Mouse (Mus musculus) cerebellum, adult 8-10 months (tissue): ENCODE measurements around the gene Gm45799.

Experiments used
- DNase-seq: peaks from one replicate; pipeline ENCODE4 v3.0.0; 2022

Gm45799 gene

GRCm38 (mm10) chr7:105650639-105651435 lies 10.5 kb downstream of the Gm45799 start, which contains the start of gene Dnhd1:
Dnhd1 (plus strand) TSS chr7:105650827.
- peak; percentile 68 for DNase-seq

GRCm38 (mm10) chr7:105685541-105686197 lies 45.3 kb downstream of the Gm45799 start:
- DNase-seq: no peak

GRCm38 (mm10) chr7:105690875-105691274 lies 50.5 kb downstream of the Gm45799 start:
- DNase-seq: no peak

GRCm38 (mm10) chr7:105703184-105703583 lies 62.8 kb downstream of the Gm45799 start:
- DNase-seq: peak; percentile 6

- DNase-seq: no peak
Observed at GRCm38 (mm10) chr7:105703816-105704215, 63.5 kb downstream of the Gm45799 start.

- DNase-seq: no peak
Observed at GRCm38 (mm10) chr7:105708733-105709132, 68.4 kb downstream of the Gm45799 start.

- DNase-seq: no peak
Observed at GRCm38 (mm10) chr7:105715366-105715765, 75.0 kb downstream of the Gm45799 start.

GRCm38 (mm10) chr7:105721916-105722315 lies 81.6 kb downstream of the Gm45799 start:
- no peak for DNase-seq

- DNase-seq: peak; percentile 53
Observed at GRCm38 (mm10) chr7:105726144-105726979, 86.0 kb downstream of the Gm45799 start.

GRCm38 (mm10) chr7:105726980-105727325 lies 86.6 kb downstream of the Gm45799 start:
- DNase-seq: no peak

- no peak for DNase-seq
Observed at GRCm38 (mm10) chr7:105728701-105729428, 88.5 kb downstream of the Gm45799 start.

GRCm38 (mm10) chr7:105733836-105734235 lies 93.5 kb downstream of the Gm45799 start:
- DNase-seq: no peak
